Mouse (Mus musculus): ENCODE measurements at regions not wholly inside any gene's neighbourhood (a gene's known extent, or its start where the extent isn't known, plus 50 kb on each side); places are given as distances from the start of the nearest gene placed in this dataset.

- no peak for TF ChIP-seq BHLHE40 (IDR thresholded peaks at IDR 0.05; ENCODE audit: borderline replicate concordance, low read depth, low read length)
- TF ChIP-seq CTCF (IDR thresholded peaks at IDR 0.05 in 2 of 3, conservative IDR thresholded peaks at IDR 0.05 in 1 of 3; ENCODE audit: control insufficient read depth in 1 of 3, insufficient read depth in 1 of 3, low read depth in 2 of 3, low read length in 3 of 3, poor library complexity in 1 of 3, severe bottlenecking in 1 of 3), result no peak
- no peak for TF ChIP-seq POLR2A (IDR thresholded peaks at IDR 0.05; ENCODE audit: control insufficient read depth in 1 of 2, insufficient read depth in 1 of 2, low read depth in 1 of 2, low read length in 2 of 2, poor library complexity in 1 of 2)
- TF ChIP-seq EP300 (IDR thresholded peaks at IDR 0.05; ENCODE audit: low read depth in 1 of 2, low read length in 2 of 2), result no peak
- no peak for TF ChIP-seq RCOR1 (IDR thresholded peaks at IDR 0.05; ENCODE audit: low read depth, low read length)
Measured at GRCm38 (mm10) chr14:76341226-76341625, 73.5 kb upstream of the Tsc22d1 start.
